Mouse (Mus musculus) heart, embryonic 16.5 days (tissue): ENCODE results near the gene Scnn1a. TPM values are rescaled to one million over a fixed set of nuclear protein-coding genes. Genes with fewer than 3 reads are reported as not detected.
A peak's percentile ranks its signal among the peaks of the same experiment; 100 is the strongest.

ENCODE experiments used
- ATAC-seq: fragments of 200-750 bp; cut with Nextera tagmentation; replicated peaks from 2 replicates; pipeline ENCODE4 v1.8.0; 2017; ENCODE audit warnings: moderate number of reproducible peaks; ENCODE audit not compliant: insufficient read depth, low FRiP score; ENCODE audit errors: extremely low read depth
- H3K27ac ChIP-seq: fragments of 300-500 bp; sonication (generic); 2 replicates; pipeline ENCODE4 v1.5.1; 2014; ENCODE audit warnings: mild to moderate bottlenecking, low read length, control low read depth, moderate library complexity
- H3K27me3 ChIP-seq: fragments of 300-500 bp; sonication (generic); 2 replicates; pipeline ENCODE4 v1.6.1; 2014; ENCODE audit warnings: low read length, mixed read lengths; ENCODE audit not compliant: control insufficient read depth, insufficient read depth
- H3K36me3 ChIP-seq: fragments of 300-500 bp; sonication (generic); 2 replicates; pipeline ENCODE4 v1.6.1; 2014; ENCODE audit not compliant: control insufficient read depth, insufficient read depth
- H3K4me1 ChIP-seq: fragments of 300-500 bp; sonication (generic); 2 replicates; pipeline ENCODE4 v1.6.1; 2014; ENCODE audit warnings: low read length, mixed read lengths; ENCODE audit not compliant: control insufficient read depth, insufficient read depth
- H3K4me2 ChIP-seq: fragments of 300-500 bp; sonication (generic); 2 replicates; pipeline ENCODE4 v1.6.1; 2014; ENCODE audit warnings: low read depth, mild to moderate bottlenecking, control low read depth, low read length
- H3K4me3 ChIP-seq: fragments of 300-500 bp; sonication (generic); 2 replicates; pipeline ENCODE4 v1.5.1; 2014; ENCODE audit warnings: mild to moderate bottlenecking, control low read depth, low read length
- H3K9ac ChIP-seq: fragments of 300-500 bp; sonication (generic); 2 replicates; pipeline ENCODE4 v1.6.1; 2014; ENCODE audit warnings: low read length, control low read depth
- H3K9me3 ChIP-seq: fragments of 300-500 bp; sonication (generic); replicated peaks from 2 replicates; pipeline ENCODE4 v1.6.1; 2016; ENCODE audit warnings: low read length; ENCODE audit not compliant: control insufficient read depth
- WGBS: fragments of 180-500 bp; shearing (Covaris S2); extraction: QIAGEN DNeasy Blood & Tissue Kit; methylation state at CpG from one replicate; pipeline ENCODE4 v1.1.7; 2014; 5-methylcytosine and 5-hydroxymethylcytosine counted together
- polyA plus RNA-seq: library from polyadenylated mRNA; unstranded; fragments of >200 nt; fragmentation: Nextera tagmentation; extraction: Ambion mirVana; gene quantifications from 2 replicates; pipeline ENCODE4 v1.2.1, GENCODE M21; 2015

Scnn1a gene
- polyA plus RNA-seq, 1 experiment from 2014 or later, result 2.6 TPM

- Histone ChIP-seq H3K9ac (no peak overlapping the region), H3K27ac (no peak overlapping the region), H3K4me2 (no peak overlapping the region), H3K4me3 (no peak overlapping the region), H3K36me3 (peaks cover 28% of the 10 kb centered on the region), H3K4me1 (peaks cover 21% of the 10 kb centered on the region), H3K9me3 (0 out of 2 replicates have a peak, but pooled peaks cover 1% of the 10 kb centered on the region), H3K27me3 (peaks cover 5% of the 10 kb centered on the region)
- WGBS, result 73% methylated on average over 9 of the region's 9 CpGs
- no peak for ATAC-seq
These were observed 40.4 kb downstream of the Scnn1a start for GRCm38 (mm10) chr6:125360846-125361245.

- Histone ChIP-seq H3K9ac (no peak overlapping the region), H3K27me3 (peaks cover 5% of the 10 kb centered on the region), H3K4me3 (no peak overlapping the region), H3K4me1 (peaks cover 16% of the 10 kb centered on the region), H3K27ac (no peak overlapping the region), H3K36me3 (peaks cover 28% of the 10 kb centered on the region), H3K9me3 (0 out of 2 replicates have a peak, but pooled peaks cover 4% of the 10 kb centered on the region), H3K4me2 (no peak overlapping the region)
- 48% methylated on average over 38 of the region's 38 CpGs for WGBS
- no peak; the same call in 1 of the 2 replicates for ATAC-seq
These were observed 41.2 kb downstream of the Scnn1a start for GRCm38 (mm10) chr6:125361467-125362291.

- Histone ChIP-seq H3K9ac (no peak overlapping the region), H3K4me3 (no peak overlapping the region), H3K36me3 (peaks cover 18% of the 10 kb centered on the region), H3K27ac (no peak overlapping the region), H3K9me3 (0 out of 2 replicates have a peak, but pooled peaks cover 4% of the 10 kb centered on the region), H3K4me2 (peak overlapping the region; percentile 27; the same call in 1 of the 2 replicates), H3K4me1 (peaks cover 19% of the 10 kb centered on the region), H3K27me3 (peaks cover 5% of the 10 kb centered on the region)
- no peak for ATAC-seq
- WGBS, result 34% methylated on average over 15 of the region's 15 CpGs
These were observed 42.6 kb downstream of the Scnn1a start for GRCm38 (mm10) chr6:125363021-125363420.

GRCm38 (mm10) chr6:125363451-125364242 lies 43.2 kb downstream of the Scnn1a start:
- Histone ChIP-seq H3K27ac (no peak overlapping the region), H3K27me3 (peaks cover 5% of the 10 kb centered on the region), H3K36me3 (peaks cover 15% of the 10 kb centered on the region), H3K9me3 (0 out of 2 replicates have a peak, but pooled peaks cover 4% of the 10 kb centered on the region), H3K4me1 (peaks cover 19% of the 10 kb centered on the region), H3K4me3 (no peak overlapping the region), H3K9ac (no peak overlapping the region), H3K4me2 (peak overlapping the region; percentile 27; the same call in 1 of the 2 replicates)
- WGBS, result 30% methylated on average over 23 of the region's 23 CpGs
- ATAC-seq, result 0 out of 2 replicates have a peak, but pooled peaks have one; percentile 14

DNA sequence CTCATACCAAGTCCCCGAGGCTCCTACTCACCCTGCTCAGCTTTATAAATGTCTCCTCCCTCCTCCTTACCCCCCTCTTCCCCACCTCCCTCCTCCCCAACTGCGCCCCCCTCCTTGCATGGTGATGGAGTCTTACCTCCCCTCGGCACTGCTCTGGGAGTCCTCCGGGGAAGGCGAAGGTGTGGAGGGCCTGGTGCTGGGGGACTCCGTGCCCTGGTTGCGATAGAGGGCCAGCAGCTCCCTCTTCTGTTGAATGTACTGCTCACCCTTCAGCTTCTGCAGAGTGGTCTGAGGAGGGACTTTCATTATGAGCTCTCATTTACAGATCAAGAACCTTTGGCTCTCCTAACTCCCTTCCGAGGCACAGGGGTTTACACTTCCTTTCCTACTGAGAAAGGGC lies 44.0 kb downstream of the Scnn1a start:
- no peak for ATAC-seq
- peaks cover 5% of the 10 kb centered on the region for H3K27me3 ChIP-seq
- peaks cover 19% of the 10 kb centered on the region for H3K4me1 ChIP-seq
- H3K4me2 ChIP-seq, result no peak overlapping the region; the same call in 1 of the 2 replicates
- no peak overlapping the region for H3K9ac ChIP-seq
- H3K4me3 ChIP-seq, result no peak overlapping the region
- H3K36me3 ChIP-seq, result peaks cover 15% of the 10 kb centered on the region
- 0 out of 2 replicates have a peak, but pooled peaks cover 4% of the 10 kb centered on the region for H3K9me3 ChIP-seq
- 5% methylated on average over 8 of the region's 8 CpGs for WGBS
- H3K27ac ChIP-seq, result no peak overlapping the region

GRCm38 (mm10) chr6:125365522-125365921 lies 45.1 kb downstream of the Scnn1a start:
- H3K9me3 ChIP-seq, result 0 out of 2 replicates have a peak, but pooled peaks cover 4% of the 10 kb centered on the region
- H3K36me3 ChIP-seq, result peaks cover 10% of the 10 kb centered on the region
- no peak overlapping the region for H3K27ac ChIP-seq
- H3K4me3 ChIP-seq, result no peak overlapping the region
- H3K27me3 ChIP-seq, result peaks cover 5% of the 10 kb centered on the region
- 80% methylated on average over 5 of the region's 5 CpGs for WGBS
- peaks cover 19% of the 10 kb centered on the region for H3K4me1 ChIP-seq
- no peak overlapping the region for H3K9ac ChIP-seq
- H3K4me2 ChIP-seq, result no peak overlapping the region
- ATAC-seq, result no peak

- peaks cover 5% of the 10 kb centered on the region; the same call in 1 of the 2 replicates for H3K27me3 ChIP-seq
- 68% methylated on average over 1 of the region's 1 CpGs for WGBS
- peaks cover 19% of the 10 kb centered on the region for H3K4me1 ChIP-seq
- H3K9me3 ChIP-seq, result 0 out of 2 replicates have a peak, but pooled peaks cover 4% of the 10 kb centered on the region
- no peak overlapping the region for H3K4me2 ChIP-seq
- H3K36me3 ChIP-seq, result peaks cover 4% of the 10 kb centered on the region
- no peak overlapping the region for H3K4me3 ChIP-seq
- no peak for ATAC-seq
- H3K9ac ChIP-seq, result no peak overlapping the region
- no peak overlapping the region for H3K27ac ChIP-seq
These were observed 45.7 kb downstream of the Scnn1a start for GRCm38 (mm10) chr6:125366133-125366532.

DNA sequence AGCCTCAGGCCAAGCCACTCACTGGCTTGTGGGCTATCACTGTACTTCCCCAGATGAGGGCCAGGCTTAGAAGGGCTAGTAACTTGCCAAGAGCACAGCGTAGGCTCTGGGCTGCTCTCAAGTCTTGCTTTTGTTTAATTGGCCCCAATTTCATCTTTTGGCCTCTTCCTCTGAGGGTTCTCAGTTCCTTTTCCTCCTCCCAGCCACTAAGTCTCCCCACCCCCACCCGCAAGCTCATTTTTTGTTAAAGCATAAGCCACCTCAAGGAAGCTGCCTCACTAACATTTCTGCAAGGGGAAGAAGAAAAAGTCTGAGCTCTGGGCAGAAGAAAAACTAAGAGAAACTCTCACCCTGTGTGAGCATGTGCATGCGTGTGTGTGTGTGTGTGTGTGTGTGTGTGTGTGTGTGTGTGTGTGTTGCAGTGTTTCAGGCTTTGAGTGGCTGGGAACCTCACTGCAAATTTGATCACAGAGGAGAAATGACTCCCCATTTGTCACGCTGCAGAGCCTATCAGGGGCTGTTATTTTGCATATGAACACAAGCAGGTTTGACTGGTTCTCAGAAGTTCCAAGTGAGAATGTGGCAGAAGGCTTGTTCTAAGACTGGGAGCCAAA lies 47.4 kb downstream of the Scnn1a start:
- H3K4me2 ChIP-seq, result no peak overlapping the region
- H3K36me3 ChIP-seq, result no peaks in the 10 kb centered on the region
- H3K9ac ChIP-seq, result no peak overlapping the region
- H3K9me3 ChIP-seq, result 0 out of 2 replicates have a peak, but pooled peaks cover 4% of the 10 kb centered on the region
- peaks cover 15% of the 10 kb centered on the region for H3K4me1 ChIP-seq
- peak overlapping the region; percentile 46 for H3K27ac ChIP-seq
- H3K4me3 ChIP-seq, result no peak overlapping the region
- WGBS, result 52% methylated on average over 4 of the region's 4 CpGs
- peaks cover 12% of the 10 kb centered on the region for H3K27me3 ChIP-seq
- no peak for ATAC-seq
